Mouse (Mus musculus) G1E (cell line): Measurements from ENCODE around the gene Ccnc.
A peak's percentile ranks its signal among the peaks of the same experiment; 100 is the strongest.

Experiments used
- CTCF ChIP-seq: IDR thresholded peaks from 2 replicates; pipeline ENCODE4 v1.5.1; 2012; ENCODE audit warnings: low read depth, low read length, inconsistent platforms, mixed read lengths
- GATA1 ChIP-seq: IDR thresholded peaks from 2 replicates; pipeline ENCODE4 v1.6.1; 2012; ENCODE audit warnings: borderline replicate concordance, low read length, inconsistent platforms, mixed read lengths
- GATA2 ChIP-seq: IDR thresholded peaks from 2 replicates; pipeline ENCODE4 v1.6.1; 2012; ENCODE audit warnings: low read depth, low read length, inconsistent platforms, borderline replicate concordance
- POLR2AphosphoS5 ChIP-seq: IDR thresholded peaks from 2 replicates; pipeline ENCODE4 v1.6.1; 2012; ENCODE audit warnings: low read depth, low read length, inconsistent platforms; ENCODE audit not compliant: insufficient replicate concordance

DNA sequence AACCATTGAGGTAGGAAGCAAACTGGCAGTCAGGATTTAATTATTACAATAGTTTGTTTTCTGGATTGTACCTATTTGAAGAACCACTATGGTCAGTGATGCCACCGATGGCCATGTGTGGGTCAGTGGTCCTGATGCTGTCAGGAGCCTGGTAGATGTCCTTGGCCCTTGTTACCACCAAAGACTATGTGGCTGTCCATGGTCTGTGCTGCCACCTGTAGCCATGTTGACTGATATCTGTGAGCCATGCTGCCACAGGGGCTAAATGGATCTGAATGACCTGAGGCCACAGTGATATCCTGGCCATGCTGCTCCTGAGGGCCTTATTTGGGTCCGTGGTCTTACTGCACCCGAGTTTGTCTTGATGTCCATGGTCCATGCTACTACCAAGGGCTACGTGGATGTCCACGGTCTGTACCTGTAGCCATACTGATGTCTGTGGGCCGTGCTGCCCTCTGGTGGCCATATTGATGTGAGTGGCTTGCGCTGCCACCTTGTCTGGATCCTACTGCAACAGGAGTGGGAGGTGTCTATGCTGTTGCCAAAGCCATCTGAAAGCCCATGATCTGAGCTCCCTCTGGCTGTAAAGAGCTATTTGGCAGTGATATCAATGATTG is 31.8 kb upstream of the Ccnc start:
- TF ChIP-seq CTCF, result peak; percentile 81
- TF ChIP-seq GATA2, result no peak
- TF ChIP-seq GATA1, result no peak
- no peak for TF ChIP-seq POLR2AphosphoS5
